Mouse (Mus musculus): ENCODE data around the gene Upk3b. TPM values are rescaled to one million over a fixed set of nuclear protein-coding genes. Genes with fewer than 3 reads are reported as not detected.
A peak's percentile ranks its signal among the peaks of the same experiment; 100 is the strongest.

Gene Upk3b
- polyA plus RNA-seq, 1 experiment from 2014 or later, result 3.8 TPM

DNA sequence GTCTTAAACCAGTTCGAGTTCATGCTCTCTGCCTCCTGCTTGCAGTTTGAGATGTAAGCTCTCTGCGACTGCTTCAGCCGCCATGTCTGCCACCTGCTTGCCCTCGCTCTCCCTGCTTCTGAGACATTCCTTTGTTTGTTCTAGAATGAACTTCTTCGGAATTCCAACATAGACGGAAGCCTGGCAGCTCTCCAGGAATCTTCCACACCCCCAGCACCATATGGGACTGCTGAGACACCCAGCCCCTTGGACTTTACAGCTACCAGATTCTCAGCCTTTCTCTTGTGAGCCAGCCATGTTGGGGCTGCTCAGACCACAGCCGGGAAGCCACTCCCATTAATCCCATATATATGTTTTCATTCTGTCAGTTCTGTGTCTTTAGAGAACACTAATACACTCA lies 38.0 kb downstream of the Upk3b start:
- no peak overlapping the region for H3K9ac ChIP-seq
- ATAC-seq (ENCODE audit: insufficient read depth), result no peak
- H3K4me3 ChIP-seq (replicated peaks), result no peak overlapping the region
- no peaks in the 10 kb centered on the region for H3K4me1 ChIP-seq (replicated peaks)
- H3K4me2 ChIP-seq, result no peak overlapping the region
- H3K27ac ChIP-seq (replicated peaks), result no peak overlapping the region
- no peaks in the 10 kb centered on the region for H3K9me3 ChIP-seq (replicated peaks)
- 55% methylated on average over 7 of the region's 7 CpGs for WGBS (ENCODE audit: insufficient replicate concordance)
- H3K27me3 ChIP-seq, result peaks cover 10% of the 10 kb centered on the region
- H3K36me3 ChIP-seq (replicated peaks), result no peaks in the 10 kb centered on the region

GRCm38 (mm10) chr5:136077001-136077550 lies 38.8 kb downstream of the Upk3b start:
- H3K9me3 ChIP-seq (replicated peaks), result no peaks in the 10 kb centered on the region
- no peak overlapping the region for H3K9ac ChIP-seq
- H3K4me3 ChIP-seq (replicated peaks), result no peak overlapping the region
- 50% methylated on average over 9 of the region's 9 CpGs for WGBS (ENCODE audit: insufficient replicate concordance)
- no peaks in the 10 kb centered on the region for H3K4me1 ChIP-seq (replicated peaks)
- no peaks in the 10 kb centered on the region for H3K36me3 ChIP-seq (replicated peaks)
- ATAC-seq (ENCODE audit: insufficient read depth), result no peak
- no peak overlapping the region for H3K27ac ChIP-seq (replicated peaks)
- no peak overlapping the region for H3K4me2 ChIP-seq
- peaks cover 10% of the 10 kb centered on the region for H3K27me3 ChIP-seq

DNA sequence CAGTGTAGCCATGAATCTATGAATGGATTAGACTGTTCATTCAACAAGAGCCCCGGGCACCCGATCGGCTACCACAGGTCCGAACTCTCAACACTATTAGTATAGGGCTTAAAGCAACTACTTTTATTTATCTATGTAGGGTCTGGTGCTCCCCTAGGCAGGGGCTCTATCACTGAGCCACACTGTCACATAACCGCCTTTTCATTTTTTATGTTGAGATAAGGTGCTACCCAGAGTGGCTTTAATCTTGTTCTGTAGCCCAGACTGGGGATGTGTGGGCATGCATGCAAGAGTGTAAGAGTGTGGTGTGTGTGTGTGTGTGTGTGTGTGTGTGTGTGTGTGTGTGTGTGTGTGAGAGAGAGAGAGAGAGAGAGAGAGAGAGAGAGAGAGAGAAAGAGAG lies 39.8 kb downstream of the Upk3b start:
- no peak overlapping the region for H3K27ac ChIP-seq (replicated peaks)
- no peak overlapping the region for H3K4me2 ChIP-seq
- ATAC-seq (ENCODE audit: insufficient read depth), result no peak
- H3K4me1 ChIP-seq (replicated peaks), result peaks cover under 1% of the 10 kb centered on the region
- peaks cover 17% of the 10 kb centered on the region for H3K27me3 ChIP-seq
- WGBS (ENCODE audit: insufficient replicate concordance), result 69% methylated on average over 5 of the region's 5 CpGs
- H3K9me3 ChIP-seq (replicated peaks), result no peaks in the 10 kb centered on the region
- H3K36me3 ChIP-seq (replicated peaks), result no peaks in the 10 kb centered on the region
- H3K9ac ChIP-seq, result no peak overlapping the region
- no peak overlapping the region for H3K4me3 ChIP-seq (replicated peaks)

DNA sequence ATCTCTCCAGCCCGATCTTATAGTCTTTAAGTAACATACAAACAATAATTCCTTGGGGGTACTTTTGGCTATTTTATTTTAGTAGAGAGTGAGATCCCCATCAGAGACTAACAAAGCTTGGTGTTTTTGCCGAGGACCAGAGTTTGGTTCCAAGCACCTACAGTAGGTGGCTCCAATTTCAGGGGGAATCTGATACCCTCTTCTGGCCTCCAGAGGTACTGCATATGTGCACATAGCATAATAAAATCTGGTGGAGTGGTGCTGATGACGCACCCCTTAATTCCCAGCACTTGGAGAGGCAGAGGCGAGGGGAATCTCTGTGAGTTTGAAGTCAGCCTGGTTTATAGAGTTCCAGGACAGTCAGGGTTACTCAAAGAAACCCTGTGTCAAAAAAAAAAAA lies 44.0 kb downstream of the Upk3b start:
- H3K4me3 ChIP-seq (replicated peaks), result no peak overlapping the region
- no peak overlapping the region for H3K27ac ChIP-seq (replicated peaks)
- H3K4me1 ChIP-seq (replicated peaks), result peaks cover 22% of the 10 kb centered on the region
- H3K9me3 ChIP-seq (replicated peaks), result no peaks in the 10 kb centered on the region
- ATAC-seq (ENCODE audit: insufficient read depth), result no peak
- 52% methylated on average over 4 of the region's 4 CpGs for WGBS (ENCODE audit: insufficient replicate concordance)
- peaks cover 34% of the 10 kb centered on the region for H3K27me3 ChIP-seq
- H3K9ac ChIP-seq, result no peak overlapping the region
- H3K36me3 ChIP-seq (replicated peaks), result no peaks in the 10 kb centered on the region
- H3K4me2 ChIP-seq, result no peak overlapping the region

DNA sequence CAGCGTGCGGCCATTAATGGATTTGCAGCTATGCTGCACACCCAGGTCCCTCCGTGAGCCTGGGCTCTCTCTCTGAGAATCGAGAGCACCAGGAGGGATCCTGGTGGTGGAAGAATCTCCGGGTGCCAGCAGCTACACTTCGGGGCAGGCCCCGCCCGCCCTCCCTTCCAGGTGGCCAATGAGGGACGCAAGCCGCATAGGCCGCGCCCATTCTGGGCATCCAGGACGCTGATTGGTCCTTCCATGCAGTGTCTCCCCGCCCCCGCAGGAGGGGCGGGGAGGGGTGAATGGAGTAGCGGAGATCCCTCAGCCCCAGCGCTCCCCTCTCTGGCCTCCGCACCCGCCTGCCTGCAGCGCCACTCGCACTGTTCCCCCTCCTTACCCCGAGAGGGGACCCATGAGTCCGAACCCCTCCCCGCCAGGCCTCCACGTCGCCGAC lies 45.4 kb downstream of the Upk3b start, which contains the start of gene Rasa4:
Gene Rasa4, plus strand, starts transcription at position 248 of the 439 bp plus-strand sequence.
- Histone ChIP-seq H3K27me3 (peaks cover 39% of the 10 kb centered on the region), H3K27ac (replicated peaks) (no peak within 1 kb of the TSS), H3K9me3 (replicated peaks) (no peaks in the 10 kb centered on the region), H3K4me3 (replicated peaks) (peak within 1 kb of the TSS; percentile 54), H3K4me1 (replicated peaks) (peaks cover 26% of the 10 kb centered on the region), H3K9ac (peak within 1 kb of the TSS; percentile 35; the same call in 1 of the 2 replicates), H3K4me2 (peak within 1 kb of the TSS; percentile 85), H3K36me3 (replicated peaks) (no peaks in the 10 kb centered on the region)
- ATAC-seq (ENCODE audit: insufficient read depth), result peak; percentile 94
- 1% methylated on average over 28 of the region's 28 CpGs for WGBS (ENCODE audit: insufficient replicate concordance)

- Histone ChIP-seq H3K36me3 (replicated peaks) (no peaks in the 10 kb centered on the region), H3K4me1 (replicated peaks) (peaks cover 29% of the 10 kb centered on the region), H3K27ac (replicated peaks) (no peak overlapping the region), H3K9ac (peak overlapping the region; percentile 35; the same call in 1 of the 2 replicates), H3K27me3 (peaks cover 41% of the 10 kb centered on the region), H3K9me3 (replicated peaks) (no peaks in the 10 kb centered on the region), H3K4me3 (replicated peaks) (peak overlapping the region; percentile 54), H3K4me2 (peak overlapping the region; percentile 85)
- 3% methylated on average over 23 of the region's 23 CpGs for WGBS (ENCODE audit: insufficient replicate concordance)
- ATAC-seq (ENCODE audit: insufficient read depth), result peak; percentile 2; the same call in 1 of the 2 replicates
Measured at GRCm38 (mm10) chr5:136084144-136084881, 46.0 kb downstream of the Upk3b start.

DNA sequence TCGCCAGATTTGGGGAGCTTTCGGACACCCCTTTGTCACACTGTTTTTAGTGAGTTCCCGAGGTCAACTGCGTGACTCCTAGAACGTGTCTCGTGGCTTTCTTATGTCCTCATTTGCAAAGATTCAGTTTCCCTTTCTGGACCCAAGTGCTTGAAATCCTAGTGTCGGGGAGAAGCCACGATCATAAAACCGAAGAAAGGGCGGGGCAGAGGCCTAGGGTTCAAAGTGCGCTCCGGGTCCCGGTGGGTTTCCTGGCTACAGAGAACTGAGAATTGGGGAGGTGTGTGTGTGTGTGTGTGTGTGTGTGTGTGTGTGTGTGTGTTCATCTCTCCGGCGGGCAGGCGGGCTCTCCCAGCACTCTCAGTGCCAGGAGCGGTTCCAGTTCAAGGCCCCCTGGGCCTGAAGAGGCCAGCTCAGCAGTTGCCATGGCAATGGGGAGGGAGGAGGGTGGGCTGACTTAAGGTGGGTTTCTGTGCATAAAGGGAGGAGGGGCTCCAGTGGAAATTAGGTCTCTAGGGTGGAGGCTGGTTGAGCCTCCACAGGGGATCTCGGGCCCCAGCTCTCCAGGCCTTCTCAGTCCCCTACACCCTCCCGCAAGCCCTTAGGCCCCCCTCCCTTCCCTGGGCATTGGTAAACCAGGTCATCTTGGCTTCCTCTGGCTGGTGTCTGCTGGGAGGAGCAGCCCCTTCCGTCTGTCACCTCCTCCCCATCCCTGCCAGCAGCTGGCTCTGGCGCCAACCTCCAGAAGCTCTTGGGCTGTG lies 46.8 kb downstream of the Upk3b start:
- peaks cover 29% of the 10 kb centered on the region for H3K4me1 ChIP-seq (replicated peaks)
- no peaks in the 10 kb centered on the region for H3K9me3 ChIP-seq (replicated peaks)
- H3K36me3 ChIP-seq (replicated peaks), result no peaks in the 10 kb centered on the region
- H3K9ac ChIP-seq, result no peak overlapping the region
- ATAC-seq (ENCODE audit: insufficient read depth), result no peak
- H3K27ac ChIP-seq (replicated peaks), result no peak overlapping the region
- peak overlapping the region; percentile 85 for H3K4me2 ChIP-seq
- 29% methylated on average over 21 of the region's 21 CpGs for WGBS (ENCODE audit: insufficient replicate concordance)
- peaks cover 42% of the 10 kb centered on the region for H3K27me3 ChIP-seq
- H3K4me3 ChIP-seq (replicated peaks), result peak overlapping the region; percentile 54; the same call in 1 of the 2 replicates

- Histone ChIP-seq H3K4me3 (replicated peaks) (no peak overlapping the region), H3K4me1 (replicated peaks) (peaks cover 29% of the 10 kb centered on the region), H3K27ac (replicated peaks) (no peak overlapping the region), H3K4me2 (no peak overlapping the region), H3K36me3 (replicated peaks) (no peaks in the 10 kb centered on the region), H3K27me3 (peaks cover 42% of the 10 kb centered on the region), H3K9ac (no peak overlapping the region), H3K9me3 (replicated peaks) (no peaks in the 10 kb centered on the region)
- ATAC-seq (ENCODE audit: insufficient read depth), result no peak
- WGBS (ENCODE audit: insufficient replicate concordance), result 63% methylated on average over 8 of the region's 8 CpGs
Measured at GRCm38 (mm10) chr5:136086290-136086689, 48.0 kb downstream of the Upk3b start.

GRCm38 (mm10) chr5:136088821-136089575 lies 50.7 kb downstream of the Upk3b start:
- no peak for ATAC-seq (ENCODE audit: insufficient read depth)
- Histone ChIP-seq H3K27me3 (peaks cover 36% of the 10 kb centered on the region), H3K9me3 (replicated peaks) (no peaks in the 10 kb centered on the region), H3K27ac (replicated peaks) (no peak overlapping the region), H3K4me2 (no peak overlapping the region), H3K36me3 (replicated peaks) (no peaks in the 10 kb centered on the region), H3K4me3 (replicated peaks) (no peak overlapping the region), H3K9ac (no peak overlapping the region), H3K4me1 (replicated peaks) (peaks cover 20% of the 10 kb centered on the region)
- 22% methylated on average over 14 of the region's 14 CpGs for WGBS (ENCODE audit: insufficient replicate concordance)

DNA sequence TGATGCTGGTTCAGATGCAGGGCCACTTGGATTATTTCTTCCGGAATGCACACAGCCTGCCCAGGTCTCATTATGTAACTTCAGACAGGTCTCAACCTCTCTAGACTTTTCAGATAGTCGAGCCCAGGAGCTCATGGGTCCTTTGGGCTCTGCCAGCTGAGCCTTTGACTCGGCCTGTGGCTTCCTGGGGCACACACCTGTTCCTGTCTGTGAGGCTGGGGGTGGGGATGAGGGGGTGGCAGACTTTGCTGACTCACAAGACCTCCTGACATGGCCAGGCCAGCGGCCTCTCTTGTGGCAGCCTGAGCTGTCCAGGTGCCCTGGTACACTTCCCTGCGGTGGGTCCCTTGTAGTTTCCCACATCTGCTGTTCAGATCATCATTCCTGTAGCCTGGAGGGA lies 53.6 kb downstream of the Upk3b start:
- no peaks in the 10 kb centered on the region for H3K36me3 ChIP-seq (replicated peaks)
- no peak overlapping the region for H3K9ac ChIP-seq
- no peak overlapping the region for H3K4me3 ChIP-seq (replicated peaks)
- H3K4me2 ChIP-seq, result no peak overlapping the region
- no peaks in the 10 kb centered on the region for H3K9me3 ChIP-seq (replicated peaks)
- ATAC-seq (ENCODE audit: insufficient read depth), result no peak
- no peak overlapping the region for H3K27ac ChIP-seq (replicated peaks)
- peaks cover 12% of the 10 kb centered on the region; the same call in 1 of the 2 replicates for H3K27me3 ChIP-seq
- WGBS (ENCODE audit: insufficient replicate concordance), result 40% methylated on average over 5 of the region's 5 CpGs
- peaks cover 7% of the 10 kb centered on the region for H3K4me1 ChIP-seq (replicated peaks)

All from liver, embryonic 15.5 days (tissue).